Mouse (Mus musculus) frontal cortex, postnatal 14 days (tissue): ENCODE results near the gene Olfr1368.

Source experiments
- DNase-seq, 2 experiments: peaks; one replicate each; pipeline ENCODE4 v3.0.0; 2022; ENCODE audit warnings: low spot score in 2 of 2

Gene Olfr1368

DNA sequence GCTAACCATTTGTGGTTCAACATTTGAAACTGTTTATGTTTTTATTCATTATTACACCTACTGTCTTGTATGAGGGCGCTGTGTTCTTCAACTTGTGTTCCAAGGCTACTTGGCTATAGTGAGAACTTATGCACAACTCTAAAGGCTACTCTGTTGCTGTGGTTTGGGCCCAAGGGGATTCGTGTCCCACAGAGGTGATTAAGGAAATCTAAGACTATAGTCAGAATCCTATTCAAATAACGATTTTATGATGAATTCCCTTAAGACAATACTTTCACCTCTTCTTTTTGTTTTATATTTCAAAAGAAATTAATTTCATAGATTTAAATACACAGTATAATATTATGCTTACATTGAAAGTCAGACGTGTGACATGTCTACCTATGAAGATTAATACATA, at the start of gene Olfr1368:
Olfr1368 (minus strand) TSS at position 101 of the 400 bp plus-strand sequence.
- no peak for DNase-seq

DNA sequence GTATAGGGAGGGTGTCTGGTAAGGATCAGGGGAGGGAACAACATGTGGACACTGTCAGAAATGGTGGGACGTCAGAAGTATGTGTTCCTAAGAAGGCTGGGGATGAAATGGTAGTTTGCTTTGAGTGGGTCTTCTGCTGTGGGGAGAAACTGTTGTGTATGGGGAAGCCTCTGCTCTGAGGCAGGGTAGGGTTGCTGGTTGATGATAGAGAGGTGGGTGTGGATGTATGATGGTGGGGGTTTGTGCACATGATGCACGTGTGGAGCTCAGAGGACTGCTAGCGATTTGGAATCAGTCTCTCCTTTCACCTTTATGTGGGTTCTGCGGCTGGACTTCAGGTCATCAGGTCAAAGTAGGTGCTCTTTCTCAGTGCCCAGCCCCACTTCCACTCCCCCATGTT, 39.9 kb upstream of the Olfr1368 start:
- DNase-seq = no peak

DNA sequence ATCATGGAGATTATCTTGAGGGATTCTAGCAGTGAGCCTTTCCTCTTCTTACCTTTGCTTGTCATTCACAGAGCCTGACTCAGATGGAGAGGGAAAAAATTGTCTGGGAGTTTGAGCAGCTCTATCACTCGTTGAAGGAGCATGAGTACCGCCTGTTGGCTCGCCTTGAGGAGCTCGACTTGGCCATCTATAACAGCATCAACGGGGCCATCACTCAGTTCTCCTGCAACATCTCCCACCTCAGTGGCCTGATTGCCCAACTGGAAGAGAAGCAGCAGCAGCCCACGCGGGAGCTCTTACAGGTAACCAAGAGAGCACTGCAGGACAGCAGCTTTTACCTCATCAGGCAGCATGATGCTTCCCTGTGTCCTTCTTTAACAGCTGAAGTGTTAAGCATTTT, 38.0 kb upstream of the Olfr1368 start:
- no peak for DNase-seq

DNA sequence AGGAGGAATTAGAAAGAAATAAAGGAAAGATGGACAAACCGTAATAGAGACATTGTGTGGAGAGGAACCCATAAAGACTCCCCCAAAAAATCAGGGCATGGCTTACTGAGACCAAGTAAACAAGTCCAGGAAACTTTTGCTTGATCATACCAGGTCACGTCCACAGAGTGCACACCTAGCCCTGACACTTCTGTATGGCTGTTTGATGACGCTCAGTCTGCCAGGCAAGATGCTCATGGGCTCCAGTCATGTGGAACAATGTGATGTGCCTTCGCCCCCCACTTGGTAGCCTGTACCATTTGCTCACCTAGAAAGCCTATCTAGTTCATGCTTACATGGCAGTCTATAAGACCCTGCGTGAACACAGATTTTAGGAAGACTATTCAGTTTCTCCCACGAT, 37.4 kb upstream of the Olfr1368 start:
- no peak for DNase-seq

DNA sequence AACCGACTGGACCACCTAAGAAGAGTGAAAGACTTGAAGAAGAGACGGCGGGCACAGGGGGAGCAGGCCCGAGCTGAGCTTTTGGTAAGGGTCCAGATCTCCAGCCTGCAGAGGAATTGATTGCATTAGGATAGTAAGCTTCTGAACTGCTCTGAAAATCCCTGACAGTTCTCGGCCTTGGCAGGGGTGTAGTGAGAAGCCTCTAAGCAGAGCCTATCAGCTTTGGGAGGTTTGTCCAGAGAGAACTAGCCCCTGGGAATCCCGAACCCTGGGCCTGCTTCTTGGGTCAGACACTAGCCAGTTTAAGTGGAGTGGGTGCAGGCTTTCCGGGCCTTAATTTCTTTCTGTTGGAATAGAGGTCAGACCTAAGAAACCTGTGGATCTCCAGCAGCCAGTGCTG, 36.3 kb upstream of the Olfr1368 start:
- no peak for DNase-seq

DNA sequence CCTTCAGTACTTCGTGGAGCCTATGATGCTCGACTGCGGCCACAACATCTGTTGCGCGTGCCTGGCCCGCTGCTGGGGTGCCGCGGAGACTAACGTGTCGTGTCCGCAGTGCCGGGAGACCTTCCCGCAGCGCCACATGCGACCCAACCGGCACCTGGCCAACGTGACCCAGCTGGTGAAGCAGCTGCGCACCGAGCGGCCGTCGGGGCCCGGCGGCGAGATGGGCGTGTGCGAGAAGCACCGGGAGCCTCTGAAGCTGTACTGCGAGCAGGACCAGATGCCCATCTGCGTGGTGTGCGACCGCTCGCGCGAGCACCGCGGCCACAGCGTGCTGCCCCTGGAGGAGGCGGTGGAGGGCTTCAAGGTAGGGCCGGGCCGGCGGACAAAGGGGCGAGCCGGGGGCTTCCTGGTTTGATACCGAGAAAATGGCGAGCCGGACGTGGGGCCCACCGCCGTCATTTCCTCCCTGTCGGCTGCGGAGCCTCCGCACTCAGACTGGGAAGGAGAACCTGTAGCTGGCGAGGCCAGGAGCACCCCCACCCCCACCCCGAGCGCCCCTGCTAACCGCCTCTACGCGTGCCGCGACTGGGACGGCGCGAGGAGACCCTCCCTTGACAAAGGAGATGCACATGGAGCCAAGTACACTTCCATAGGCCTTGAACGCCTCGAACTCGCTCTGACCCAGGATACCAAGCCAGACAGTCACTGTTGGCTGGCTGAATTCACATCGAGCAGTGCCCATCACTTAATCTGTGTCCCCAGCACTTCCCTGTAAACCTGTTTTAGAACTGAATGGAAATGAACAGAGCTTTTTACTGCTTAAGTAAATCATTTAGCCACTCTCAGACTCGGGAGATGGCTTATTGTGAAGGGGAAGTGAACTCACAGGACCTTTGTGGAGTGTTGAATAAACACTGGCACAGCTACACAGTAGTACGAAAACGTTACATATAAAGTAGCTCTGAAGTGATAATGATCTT, 35.2 kb upstream of the Olfr1368 start:
- DNase-seq = peak; percentile 31 to 44

DNA sequence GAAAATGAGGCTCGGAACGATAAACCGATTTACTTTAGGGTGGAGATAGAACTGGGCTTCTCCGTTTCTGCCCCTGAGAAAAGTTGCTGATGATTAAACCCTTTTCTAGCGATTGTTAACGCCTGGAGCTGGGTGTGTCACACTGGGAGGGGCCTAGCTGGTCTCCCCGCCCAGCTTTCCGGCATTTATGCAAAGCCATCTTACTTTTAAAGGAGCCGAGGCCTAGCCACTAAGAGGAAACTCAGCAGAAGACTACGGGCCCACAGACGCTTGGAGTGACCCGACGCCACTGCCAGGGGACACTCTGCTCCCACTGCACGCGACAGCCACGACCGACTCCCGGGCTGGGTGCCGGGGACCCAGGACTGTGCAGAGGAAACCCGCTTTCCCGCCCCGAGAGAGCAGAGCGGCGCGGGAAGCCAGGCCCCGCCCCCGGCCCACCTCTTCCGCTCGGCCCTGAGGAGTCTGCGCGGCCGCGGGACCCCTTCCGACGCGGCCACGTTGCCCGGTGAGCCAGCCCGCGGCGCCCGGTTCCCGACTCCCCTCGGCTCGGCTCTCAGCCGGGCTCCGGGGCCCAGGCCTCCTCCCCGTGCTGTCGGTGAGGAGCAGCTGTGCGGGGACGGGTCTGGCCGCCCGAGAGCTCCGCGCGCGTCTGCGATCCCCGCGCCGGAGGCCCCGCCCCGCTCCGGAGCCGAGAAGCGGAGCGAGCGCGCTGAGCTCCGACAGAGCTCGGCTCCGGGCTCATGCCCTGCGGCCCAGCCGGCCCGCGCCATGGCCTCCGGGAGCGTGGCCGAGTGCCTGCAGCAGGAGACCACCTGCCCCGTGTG, 34.3 kb upstream of the Olfr1368 start:
- DNase-seq = peak; percentile 82 to 83

DNA sequence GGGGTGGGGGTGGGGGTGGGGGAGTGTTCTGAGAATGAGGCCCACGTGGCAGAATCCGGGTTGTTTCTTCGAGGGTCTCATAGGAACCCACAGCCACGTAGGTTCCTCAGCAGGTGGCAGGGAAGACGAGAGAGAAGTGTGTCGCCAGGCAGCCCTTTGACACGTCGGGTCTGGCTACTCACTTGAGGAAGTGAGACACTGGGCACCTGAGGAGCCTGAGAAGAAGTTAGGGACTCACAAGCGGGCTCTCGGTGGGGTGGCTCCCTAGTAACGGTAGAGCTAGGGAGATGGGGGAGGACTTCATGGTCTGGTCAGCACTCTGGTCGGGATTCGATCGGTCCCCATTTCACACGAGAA, 33.7 kb upstream of the Olfr1368 start, which contains the start of gene Trim27:
Trim27 (plus strand) TSS at position 79 of the 357 bp plus-strand sequence.
- DNase-seq = peak; percentile 36 to 40

DNA sequence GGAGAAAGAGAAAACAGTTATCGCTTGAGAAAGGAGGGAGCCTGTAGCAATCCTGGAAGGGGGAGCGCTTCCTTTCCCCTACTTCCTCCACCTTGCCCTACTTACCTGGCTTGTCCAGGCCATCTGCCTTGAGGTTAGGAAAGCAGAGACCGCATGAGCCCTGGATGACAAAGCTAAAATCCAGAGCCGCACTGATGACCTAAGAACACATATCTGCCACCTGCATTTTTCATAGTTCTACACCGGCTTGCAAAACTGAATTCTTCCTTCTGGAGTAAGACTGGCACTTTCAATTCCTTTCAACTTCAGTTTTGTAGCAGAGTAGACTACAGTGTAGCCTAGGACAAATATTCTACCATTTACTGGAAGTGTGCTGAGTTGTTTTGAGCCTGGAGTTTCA, 32.7 kb upstream of the Olfr1368 start:
- DNase-seq = no peak

DNA sequence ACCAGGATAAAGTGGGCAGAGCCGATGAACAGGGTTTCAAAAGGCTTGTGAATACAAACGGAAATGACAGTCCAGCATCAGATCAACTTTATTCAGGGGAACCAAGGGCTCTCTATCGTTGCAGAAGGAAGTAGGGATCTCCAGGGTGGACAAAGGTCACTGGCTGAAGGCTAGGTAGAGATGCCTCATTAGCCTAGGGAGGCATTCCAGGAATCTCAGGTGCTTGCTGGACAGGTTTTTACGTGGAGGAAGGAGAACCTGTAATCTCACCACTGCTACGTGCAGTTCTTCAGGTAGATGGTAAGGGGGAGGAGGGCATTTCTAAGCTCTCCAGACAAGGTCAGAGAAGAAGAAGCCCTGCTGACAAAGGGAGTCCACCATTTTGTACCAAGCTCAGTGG, 32.0 kb upstream of the Olfr1368 start:
- no peak for DNase-seq

DNA sequence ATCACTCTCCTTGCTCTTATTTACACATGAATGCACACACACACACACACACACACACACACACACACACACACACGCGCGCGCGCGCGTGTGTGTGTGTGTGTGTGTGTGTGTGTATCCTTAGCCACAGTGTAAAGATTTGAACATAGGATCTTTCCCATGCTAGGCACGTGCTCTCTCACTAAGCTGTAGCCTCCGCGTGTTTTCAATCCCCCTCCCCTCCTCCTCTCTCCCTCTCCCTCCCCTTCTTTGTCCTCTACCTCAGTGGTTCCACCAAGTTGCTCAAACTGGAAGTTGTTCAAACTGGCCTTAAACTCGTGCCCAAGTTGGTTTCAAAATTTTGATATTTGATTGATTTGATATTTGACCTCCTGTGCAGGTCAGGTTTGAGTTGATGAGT, 31.1 kb upstream of the Olfr1368 start:
- DNase-seq = no peak

DNA sequence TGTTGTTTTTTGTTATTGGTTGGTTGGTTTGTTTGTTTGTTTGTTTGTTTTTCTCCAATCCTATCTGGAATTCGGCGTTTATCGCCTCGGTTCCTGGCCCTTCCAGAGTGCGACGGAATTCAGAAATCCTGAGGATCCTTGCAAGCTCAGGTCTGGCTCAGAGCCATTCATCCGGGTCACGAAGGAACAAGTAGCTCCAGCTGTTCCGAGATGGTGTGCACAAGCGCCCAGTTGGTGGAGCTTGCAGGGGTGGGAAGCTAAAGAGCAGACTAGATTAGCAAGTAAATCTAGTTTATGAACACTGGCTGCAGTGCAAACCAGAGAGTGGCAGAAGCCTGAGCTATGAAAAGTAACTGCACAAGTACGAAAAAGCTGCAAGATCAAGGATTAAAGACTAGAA, 27.4 kb upstream of the Olfr1368 start:
- DNase-seq = peak; percentile 61 to 62

DNA sequence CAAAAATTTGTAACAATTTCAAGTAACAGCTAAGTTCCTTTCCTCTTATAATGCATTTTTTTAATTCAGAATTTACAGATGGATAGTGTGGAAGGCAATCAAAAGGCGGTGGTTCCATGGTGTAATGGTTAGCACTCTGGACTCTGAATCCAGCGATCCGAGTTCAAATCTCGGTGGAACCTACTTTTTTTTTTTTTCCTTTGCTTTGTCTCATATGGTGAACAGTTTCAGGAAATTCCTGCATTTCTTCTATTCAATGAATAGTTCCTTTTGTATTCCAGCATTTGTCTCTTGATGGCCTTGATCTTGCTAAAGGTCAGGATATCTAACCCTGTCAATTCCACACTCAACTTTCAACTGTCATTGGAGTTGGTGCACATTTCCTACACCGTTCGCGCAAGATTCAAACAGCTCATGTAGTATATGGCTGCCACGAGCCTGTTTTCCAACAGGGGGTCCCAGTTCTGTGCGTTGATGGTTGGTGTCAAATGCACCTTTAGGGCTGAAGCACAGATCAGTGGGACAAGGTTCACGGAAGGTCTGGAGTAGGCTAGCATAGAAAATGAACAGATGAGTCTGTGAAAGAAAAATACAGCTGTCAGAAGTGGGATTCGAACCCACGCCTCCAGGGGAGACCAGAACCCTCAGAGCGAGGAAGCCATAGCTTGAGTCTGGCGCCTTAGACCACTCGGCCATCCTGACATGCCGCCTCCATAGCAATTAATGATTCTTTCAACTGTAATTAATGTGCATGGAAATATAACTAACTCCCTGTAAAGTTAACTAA, 26.8 kb upstream of the Olfr1368 start:
- DNase-seq = peak; percentile 44 to 72

DNA sequence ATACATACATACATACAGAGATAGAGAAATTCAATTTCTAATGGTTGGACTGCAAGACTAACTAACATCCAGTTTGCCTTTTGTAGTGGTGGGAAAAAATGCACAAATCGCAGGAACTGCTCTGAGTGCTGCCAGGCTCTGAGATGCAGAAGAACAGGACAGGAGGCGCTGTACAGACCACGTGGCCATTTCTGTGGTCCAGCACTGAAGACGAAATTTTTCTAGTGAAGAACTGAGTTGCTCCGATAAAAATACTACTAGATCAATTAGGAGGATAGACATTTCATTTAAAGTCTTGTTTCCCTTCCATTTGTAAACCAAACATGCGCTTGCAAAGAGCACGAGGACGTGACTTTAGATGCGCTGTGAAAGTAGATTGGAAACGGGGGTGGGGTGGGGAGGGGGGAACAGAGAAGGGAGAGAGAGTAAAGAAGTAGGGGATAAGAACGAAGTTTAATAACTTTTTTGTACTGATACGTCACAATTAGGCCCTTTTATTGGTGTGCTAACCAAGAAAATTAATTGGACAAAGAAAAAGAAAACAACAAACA, 26.0 kb upstream of the Olfr1368 start:
- DNase-seq = no peak

DNA sequence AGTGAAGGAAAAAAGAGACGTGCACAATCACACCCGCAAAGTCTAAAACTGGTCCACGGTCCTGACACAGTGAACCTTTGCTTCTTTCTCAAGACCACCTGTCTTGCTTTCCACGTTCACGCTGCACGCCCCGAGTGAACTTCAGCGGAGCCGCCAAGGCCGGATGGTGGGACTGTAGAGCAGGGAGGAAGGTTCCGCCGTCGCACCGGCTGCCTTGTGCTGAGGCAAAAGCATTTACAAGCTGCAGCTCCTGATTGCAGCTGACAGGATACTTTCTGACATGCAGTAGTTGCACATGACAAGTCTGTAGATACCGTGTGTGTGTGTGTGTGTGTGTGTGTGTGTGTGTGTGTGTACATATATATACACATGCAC, 25.5 kb upstream of the Olfr1368 start:
- no peak for DNase-seq

DNA sequence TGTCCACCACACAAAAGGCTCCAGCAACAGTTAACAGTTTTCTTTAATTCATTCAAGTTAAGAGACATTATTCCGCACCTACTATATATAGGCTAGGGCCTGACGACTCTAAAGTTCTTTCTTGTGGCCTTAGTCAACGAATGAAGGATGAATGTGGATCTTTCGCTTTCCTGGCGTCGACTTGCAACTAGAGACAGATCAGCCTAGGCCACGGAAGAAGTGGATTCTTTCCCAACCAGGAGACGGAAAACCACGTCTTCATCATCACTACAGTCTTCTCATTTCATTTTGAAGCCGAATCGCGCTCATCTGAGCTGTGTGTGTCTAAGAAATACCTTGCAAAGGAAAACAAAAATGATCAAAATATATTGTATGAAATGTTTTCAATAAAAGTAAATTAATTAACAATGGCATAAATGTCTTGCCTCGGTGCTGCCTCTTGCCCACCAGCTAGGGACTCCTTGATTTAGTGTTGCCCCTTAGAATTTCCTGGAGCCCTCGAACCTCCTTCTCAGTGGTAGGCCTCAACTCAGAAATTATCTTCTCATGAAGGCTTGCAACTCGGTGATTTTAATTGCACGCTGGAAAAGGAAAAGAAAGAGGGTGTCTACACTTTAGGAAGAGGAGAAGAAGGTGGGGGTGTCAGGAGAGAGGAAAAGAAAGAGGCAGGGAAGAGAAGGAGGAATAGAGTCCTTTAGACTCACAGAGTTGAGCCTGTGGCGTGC, 24.9 kb upstream of the Olfr1368 start:
- no peak for DNase-seq

DNA sequence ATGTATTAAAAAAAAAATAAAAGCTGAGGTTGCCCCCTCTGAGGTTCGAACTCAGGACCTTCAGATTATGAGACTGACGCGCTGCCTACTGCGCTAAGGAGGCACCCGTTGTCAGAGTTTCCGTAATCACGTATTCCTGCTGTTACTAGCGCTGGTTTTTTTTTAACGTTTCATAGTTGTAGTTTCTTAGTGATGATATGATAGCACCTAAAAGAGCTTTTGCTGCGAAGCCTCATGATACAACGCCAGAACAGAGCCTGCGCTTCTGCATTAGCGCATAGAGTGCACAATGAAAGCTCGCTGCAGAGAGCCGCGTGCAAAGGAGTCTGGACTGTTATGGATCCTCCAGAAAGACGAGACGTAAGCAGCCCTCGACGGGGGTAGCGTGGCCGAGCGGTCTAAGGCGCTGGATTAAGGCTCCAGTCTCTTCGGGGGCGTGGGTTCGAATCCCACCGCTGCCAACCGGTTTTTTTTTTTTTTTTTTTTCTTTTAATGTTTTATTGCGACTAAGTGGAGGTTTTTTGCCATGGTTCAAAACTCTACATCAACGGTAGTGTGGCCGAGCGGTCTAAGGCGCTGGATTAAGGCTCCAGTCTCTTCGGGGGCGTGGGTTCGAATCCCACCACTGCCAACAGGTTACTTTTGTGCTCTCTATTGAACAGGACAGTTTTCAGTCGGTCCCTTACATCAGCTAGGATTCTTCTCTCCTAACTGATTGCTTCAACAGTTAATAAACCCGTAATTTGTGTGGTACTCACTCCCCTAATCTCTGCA, 24.2 kb upstream of the Olfr1368 start:
- peak; percentile 72 to 80 for DNase-seq

DNA sequence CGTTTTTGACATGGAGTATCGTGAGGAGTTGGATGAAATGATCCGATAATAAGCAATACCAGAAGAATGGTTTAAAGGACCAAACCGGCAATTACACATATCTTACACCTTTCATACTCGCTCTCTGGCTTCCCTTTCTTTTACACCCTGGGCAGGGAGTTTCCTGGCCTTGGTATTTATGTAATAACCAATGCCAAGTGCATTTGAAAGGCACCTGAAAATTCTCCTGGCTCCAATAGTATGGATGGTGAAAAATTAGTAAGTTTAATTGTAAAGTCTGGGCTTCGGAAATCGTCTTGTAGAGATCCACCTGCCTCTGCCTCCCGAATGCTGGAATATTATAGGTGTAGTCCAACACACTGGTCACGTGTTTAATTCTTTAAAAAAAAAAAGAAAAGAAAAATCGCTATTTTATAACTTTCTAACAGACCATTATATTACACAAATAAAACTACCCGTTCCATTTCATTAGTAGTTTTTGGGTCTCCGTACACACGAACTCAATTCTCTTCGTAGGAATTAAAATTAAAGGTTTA, 23.5 kb upstream of the Olfr1368 start:
- DNase-seq = no peak

DNA sequence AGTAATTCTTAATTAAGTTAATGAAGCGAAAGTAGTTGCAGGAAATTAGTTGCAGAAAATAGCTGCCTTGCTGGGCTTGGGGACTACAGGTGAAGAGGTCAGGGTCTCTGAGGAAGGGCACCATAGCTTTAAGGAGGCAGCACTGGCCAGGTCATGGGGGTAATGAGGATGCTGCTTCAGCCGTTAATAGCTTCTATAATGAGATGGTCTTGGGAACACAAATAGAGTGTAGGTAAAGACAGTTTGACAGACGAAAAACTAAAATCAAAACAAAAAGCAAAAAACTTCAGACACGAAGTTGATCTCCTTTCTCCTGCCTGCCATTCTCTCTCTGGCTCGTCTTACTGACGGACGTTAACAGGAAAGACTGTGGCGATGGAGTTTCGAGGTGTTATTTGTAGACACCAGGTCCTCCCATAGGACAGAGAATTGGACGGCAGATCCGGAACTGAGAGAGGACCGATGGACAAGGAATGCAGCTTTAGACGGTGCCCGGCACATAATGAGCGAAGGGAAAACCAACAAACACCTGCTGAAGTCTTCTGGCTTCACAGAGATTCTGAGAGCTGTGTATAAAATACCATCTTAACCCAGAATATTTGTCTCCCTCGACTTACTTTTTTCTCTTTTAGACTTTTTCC, 22.8 kb upstream of the Olfr1368 start:
- no peak for DNase-seq
